Mouse (Mus musculus) megakaryocyte, embryonic 14.5 days (primary cell): ENCODE results near the gene Cnot8. TPM values are rescaled to one million over a fixed set of nuclear protein-coding genes. Genes with fewer than 3 reads are reported as not detected.

ENCODE experiments used
- H3K27me3 ChIP-seq: replicated peaks from 2 replicates; pipeline ENCODE3; 2012; ENCODE audit warnings: inconsistent platforms
- H3K36me3 ChIP-seq: replicated peaks from 2 replicates; pipeline ENCODE3; 2012; ENCODE audit warnings: low read length, inconsistent platforms, mixed read lengths
- H3K4me1 ChIP-seq: 2 replicates; pipeline ENCODE4 v1.6.1; 2012; ENCODE audit warnings: inconsistent platforms
- H3K4me3 ChIP-seq: replicated peaks from 2 replicates; pipeline ENCODE3; 2012; ENCODE audit warnings: moderate library complexity, mild to moderate bottlenecking, inconsistent platforms
- H3K9me3 ChIP-seq: 2 replicates; pipeline ENCODE4 v1.6.1; 2012; ENCODE audit warnings: inconsistent platforms
- FLI1 ChIP-seq: IDR thresholded peaks from 2 replicates; pipeline ENCODE4 v1.6.1; 2012; ENCODE audit warnings: low read length, inconsistent platforms, mixed read lengths
- GATA1 ChIP-seq: IDR thresholded peaks from 3 replicates; pipeline ENCODE4 v1.6.1; 2012; ENCODE audit warnings: mixed read lengths, low read length, inconsistent platforms, borderline replicate concordance
- polyA plus RNA-seq: library from polyadenylated mRNA; stranded (reverse); fragments of >175 nt; gene quantifications from 2 replicates; pipeline ENCODE4 v1.2.3, GENCODE M21; 2012; ENCODE audit warnings: low replicate concordance; ENCODE audit not compliant: insufficient read depth

Gene Cnot8
- polyA plus RNA-seq, 1 experiment, result 3.5 TPM

DNA sequence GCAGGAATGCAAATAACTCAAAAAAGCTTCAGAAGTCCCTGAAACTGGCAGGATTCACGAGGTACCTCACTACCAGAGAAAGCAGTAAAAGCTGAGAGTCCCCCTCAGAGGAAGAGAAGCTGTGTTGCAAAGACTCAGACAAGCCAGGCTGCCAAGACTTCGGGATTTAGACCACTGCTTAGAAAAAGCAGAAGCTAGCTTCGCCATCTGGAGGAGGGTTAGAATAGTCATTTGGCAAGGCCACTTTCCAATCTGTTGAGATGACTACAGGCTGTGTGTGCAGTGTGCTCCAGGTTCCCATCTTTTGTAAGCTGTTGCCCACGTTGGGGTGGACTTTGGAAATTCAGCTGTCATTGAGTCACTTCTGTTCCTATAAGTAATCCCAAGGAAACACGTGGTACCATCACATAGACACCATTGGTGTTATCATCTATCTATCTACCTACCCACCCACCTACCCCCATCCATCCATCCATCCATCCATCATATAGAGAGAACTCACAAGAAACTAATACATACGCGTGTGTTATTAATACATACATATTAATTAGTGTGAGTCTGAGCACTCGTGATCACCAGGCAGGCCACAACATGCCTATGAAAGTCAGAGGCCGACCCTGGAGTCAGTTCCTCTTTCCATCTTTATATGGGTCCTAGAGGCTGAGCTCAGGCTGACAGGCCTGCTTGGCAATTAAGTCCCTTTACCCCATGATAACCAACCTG is 39.9 kb downstream of the Cnot8 start:
- H3K4me3 ChIP-seq, result no peak overlapping the region
- TF ChIP-seq FLI1 (no peak), GATA1 (no peak)
- no peaks in the 10 kb centered on the region for H3K27me3 ChIP-seq
- H3K36me3 ChIP-seq, result peaks cover 91% of the 10 kb centered on the region
- no peaks in the 10 kb centered on the region for H3K4me1 ChIP-seq
- H3K9me3 ChIP-seq, result no peaks in the 10 kb centered on the region

DNA sequence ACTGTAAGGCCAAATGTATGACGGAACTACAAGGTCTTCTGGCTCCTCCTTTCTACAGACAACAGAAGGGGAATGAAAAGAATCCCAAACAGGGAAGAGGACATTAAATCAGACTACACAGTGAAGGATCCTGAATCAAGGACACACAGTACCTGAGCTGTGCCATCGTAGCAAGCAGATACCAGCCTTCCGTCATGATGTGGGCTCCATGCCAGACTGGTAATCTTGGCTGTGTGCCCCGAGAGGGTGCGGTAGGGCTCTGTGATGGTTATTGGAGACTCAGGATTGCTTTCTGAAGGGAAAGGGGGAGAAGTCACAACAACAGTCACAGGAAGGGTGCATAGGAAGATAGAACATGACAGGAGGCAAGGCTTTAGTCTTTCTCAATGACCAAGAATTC is 42.3 kb downstream of the Cnot8 start:
- no peaks in the 10 kb centered on the region for H3K27me3 ChIP-seq
- H3K4me1 ChIP-seq, result no peaks in the 10 kb centered on the region
- no peaks in the 10 kb centered on the region for H3K9me3 ChIP-seq
- TF ChIP-seq FLI1 (no peak), GATA1 (no peak)
- H3K36me3 ChIP-seq, result peaks cover 90% of the 10 kb centered on the region
- H3K4me3 ChIP-seq, result no peak overlapping the region

DNA sequence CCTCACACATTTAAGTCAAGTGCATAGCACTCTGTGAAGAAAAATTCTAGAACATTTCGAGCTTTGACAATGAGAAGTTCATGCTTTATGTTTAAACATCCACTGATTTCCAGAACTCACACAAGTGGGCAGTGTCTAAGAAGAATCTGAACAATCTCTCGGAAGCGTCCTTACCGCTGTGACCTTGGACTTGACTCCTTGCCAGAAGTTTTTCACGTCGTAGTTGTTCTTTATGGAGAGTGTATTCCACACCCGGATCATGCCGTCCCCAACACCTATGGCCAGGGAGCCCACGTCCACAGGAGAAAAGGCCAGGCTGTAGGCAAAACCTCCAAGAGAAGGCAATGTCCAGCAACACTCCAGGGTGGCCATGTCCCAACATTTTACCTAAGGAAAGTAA is 51.5 kb downstream of the Cnot8 start:
- Histone ChIP-seq H3K4me1 (no peaks in the 10 kb centered on the region), H3K9me3 (no peaks in the 10 kb centered on the region), H3K36me3 (peaks cover 90% of the 10 kb centered on the region), H3K4me3 (no peak overlapping the region), H3K27me3 (no peaks in the 10 kb centered on the region)
- TF ChIP-seq FLI1 (no peak), GATA1 (no peak)

DNA sequence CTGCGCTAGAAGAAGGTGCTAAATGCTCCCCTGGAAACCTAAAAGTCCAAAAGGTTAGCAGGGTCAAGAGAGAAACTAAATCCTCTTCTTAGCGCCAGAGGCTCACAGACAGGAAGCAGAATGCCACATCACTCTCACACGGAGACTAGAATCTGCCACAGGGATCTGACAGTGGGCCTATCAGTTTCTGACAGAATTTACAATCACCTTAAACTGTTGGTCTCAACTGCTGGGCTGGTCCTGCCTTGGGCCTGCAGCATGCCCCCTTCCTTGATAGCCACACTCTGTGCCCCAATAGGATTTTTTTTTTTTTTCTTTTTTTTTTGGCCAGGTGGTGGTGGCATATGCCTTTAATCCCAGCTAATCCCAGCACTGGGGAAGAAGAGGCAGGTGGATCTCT is 52.9 kb downstream of the Cnot8 start:
- no peaks in the 10 kb centered on the region for H3K27me3 ChIP-seq
- no peak for TF ChIP-seq FLI1
- TF ChIP-seq GATA1, result no peak
- no peaks in the 10 kb centered on the region for H3K9me3 ChIP-seq
- H3K4me1 ChIP-seq, result no peaks in the 10 kb centered on the region
- H3K36me3 ChIP-seq, result peaks cover 90% of the 10 kb centered on the region
- no peak overlapping the region for H3K4me3 ChIP-seq

DNA sequence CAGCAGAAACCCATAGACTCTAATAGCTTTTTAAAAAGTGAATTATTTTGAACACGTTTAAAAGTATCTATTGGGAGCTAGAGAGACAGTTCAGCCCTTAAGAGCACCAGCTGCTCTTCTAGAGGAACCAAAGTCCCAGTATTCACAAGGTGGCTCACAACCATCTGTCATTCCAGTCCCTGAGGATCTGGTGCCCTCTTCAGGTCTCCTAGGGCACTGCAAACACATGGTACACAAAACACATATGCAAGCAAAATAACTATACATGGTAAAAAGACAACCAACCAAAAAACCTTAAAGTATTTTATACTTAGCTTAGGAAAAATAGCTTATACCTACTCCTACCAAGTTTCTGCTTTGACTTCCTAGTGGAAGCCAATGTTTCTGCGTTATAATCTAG is 61.1 kb downstream of the Cnot8 start:
- Histone ChIP-seq H3K4me3 (no peak overlapping the region), H3K9me3 (no peaks in the 10 kb centered on the region), H3K27me3 (no peaks in the 10 kb centered on the region), H3K4me1 (peaks cover 22% of the 10 kb centered on the region), H3K36me3 (peaks cover 63% of the 10 kb centered on the region)
- TF ChIP-seq GATA1, result no peak

DNA sequence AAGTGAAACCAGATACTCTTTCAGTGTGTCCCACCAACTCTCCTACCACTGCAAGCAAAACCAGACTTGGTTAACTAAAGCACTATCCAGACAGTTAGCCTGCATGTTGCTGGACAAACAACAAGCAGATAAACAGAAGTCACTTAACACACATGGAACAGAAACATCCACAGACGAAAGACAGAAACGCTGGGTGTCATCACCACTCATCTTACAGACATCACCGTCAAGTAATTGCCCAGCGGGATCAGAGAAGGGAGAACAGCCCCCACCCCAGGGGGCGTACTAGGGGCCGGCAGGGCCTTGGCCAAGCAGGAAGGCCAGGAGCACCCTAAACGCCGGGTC is 63.8 kb downstream of the Cnot8 start:
- no peaks in the 10 kb centered on the region for H3K9me3 ChIP-seq
- H3K4me1 ChIP-seq, result peaks cover 35% of the 10 kb centered on the region
- peak overlapping the region; percentile 96 for H3K4me3 ChIP-seq
- TF ChIP-seq FLI1 (no peak), GATA1 (no peak)
- peaks cover 42% of the 10 kb centered on the region for H3K36me3 ChIP-seq
- no peaks in the 10 kb centered on the region for H3K27me3 ChIP-seq

Other genes starting within 250 kb of the Cnot8 start
- gene Larp1, start 95.1 kb upstream of the Cnot8 start, polyA plus RNA-seq, result 25.9 and 62.2 TPM in 2 replicates
- gene Gm12248, start 11.0 kb upstream of the Cnot8 start, polyA plus RNA-seq, result not detected in 2 replicates
- 1.3 and 2.7 TPM in 2 replicates for gene Gemin5, start 64.4 kb downstream of the Cnot8 start, polyA plus RNA-seq
- 13.3 and 15.7 TPM in 2 replicates for gene Mrpl22, start 67.5 kb downstream of the Cnot8 start, polyA plus RNA-seq
- 15.1 and 23.5 TPM in 2 replicates for gene Igtp, start 95.4 kb downstream of the Cnot8 start, polyA plus RNA-seq
- gene Irgm2, start 95.5 kb downstream of the Cnot8 start, polyA plus RNA-seq, result 0.48 and 2.1 TPM in 2 replicates
- 0.19 TPM in 1 of 2 replicates, not detected in the other for gene 4930438A08Rik, start 170.6 kb downstream of the Cnot8 start, polyA plus RNA-seq
- 7.7 and 14.6 TPM in 2 replicates for gene Zfp692, start 202.9 kb downstream of the Cnot8 start, polyA plus RNA-seq
- gene Zfp672, start 226.2 kb downstream of the Cnot8 start, polyA plus RNA-seq, result 11.6 and 18.5 TPM in 2 replicates
- 2.9 and 15.9 TPM in 2 replicates for gene Sh3bp5l, start 226.6 kb downstream of the Cnot8 start, polyA plus RNA-seq